Mouse (Mus musculus): ENCODE results near the gene Prss50.

DNA sequence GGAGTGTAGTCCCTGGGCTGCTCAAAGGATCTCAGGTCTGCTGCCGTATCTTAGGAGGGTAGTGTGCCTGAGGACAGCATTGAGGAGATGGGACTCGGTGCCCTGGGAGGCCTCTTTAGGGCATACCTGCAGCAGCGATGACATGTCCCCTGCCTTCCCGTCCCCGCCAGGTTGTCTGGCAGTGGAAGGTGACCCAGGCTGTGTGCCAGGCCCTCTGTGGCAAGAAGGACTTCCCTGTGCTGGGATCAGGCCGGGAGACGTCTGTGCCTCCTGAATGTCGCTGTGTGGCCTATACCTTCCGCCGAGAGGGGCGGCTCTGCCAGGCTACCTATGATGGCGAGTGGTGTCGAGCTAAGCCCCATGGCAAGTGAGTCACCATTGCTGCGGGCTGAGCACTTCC, 31.2 kb downstream of the Prss50 start:
- TF ChIP-seq CTCF (IDR thresholded peaks at IDR 0.05; ENCODE audit: low read depth) (no peak), EP300 (IDR thresholded peaks at IDR 0.05; ENCODE audit: low read depth) (no peak)
